Mouse (Mus musculus) embryo, embryonic 11 days (tissue): ENCODE results near the gene Tst.

Experiments
- DNase-seq: peaks from one replicate; pipeline ENCODE4 v3.0.0-alpha.2; 2015

Gene Tst

GRCm38 (mm10) chr15:78383450-78384219 is 22.1 kb downstream of the Tst start:
- DNase-seq, result no peak

GRCm38 (mm10) chr15:78382115-78382514 is 23.6 kb downstream of the Tst start:
- no peak for DNase-seq

GRCm38 (mm10) chr15:78380741-78381140 is 25.0 kb downstream of the Tst start:
- DNase-seq, result no peak

GRCm38 (mm10) chr15:78380208-78380607 is 25.5 kb downstream of the Tst start:
- DNase-seq, result no peak

GRCm38 (mm10) chr15:78378556-78378955 is 27.2 kb downstream of the Tst start:
- no peak for DNase-seq

- no peak for DNase-seq
Observed at GRCm38 (mm10) chr15:78377859-78378258, 27.8 kb downstream of the Tst start.

- no peak for DNase-seq
Observed at GRCm38 (mm10) chr15:78374204-78374603, 31.5 kb downstream of the Tst start.

GRCm38 (mm10) chr15:78372796-78373195 is 32.9 kb downstream of the Tst start:
- DNase-seq, result no peak

GRCm38 (mm10) chr15:78369641-78370040 is 36.1 kb downstream of the Tst start:
- DNase-seq, result no peak

- peak; percentile 63 for DNase-seq
Observed at GRCm38 (mm10) chr15:78368926-78369346, 36.8 kb downstream of the Tst start.

- DNase-seq, result no peak
Observed at GRCm38 (mm10) chr15:78367811-78368210, 37.9 kb downstream of the Tst start.

- DNase-seq, result no peak
Observed at GRCm38 (mm10) chr15:78366875-78367274, 38.8 kb downstream of the Tst start.

GRCm38 (mm10) chr15:78365916-78366315 is 39.8 kb downstream of the Tst start:
- DNase-seq, result no peak

GRCm38 (mm10) chr15:78355548-78355947 is 50.2 kb downstream of the Tst start:
- DNase-seq, result no peak

- peak; percentile 56 for DNase-seq
Observed at GRCm38 (mm10) chr15:78354958-78355357, 50.7 kb downstream of the Tst start.

GRCm38 (mm10) chr15:78351586-78352165 is 54.0 kb downstream of the Tst start:
- DNase-seq, result no peak
